9 mouse cellular contexts compared by ENCODE assay signal in the genomic region with DNA sequence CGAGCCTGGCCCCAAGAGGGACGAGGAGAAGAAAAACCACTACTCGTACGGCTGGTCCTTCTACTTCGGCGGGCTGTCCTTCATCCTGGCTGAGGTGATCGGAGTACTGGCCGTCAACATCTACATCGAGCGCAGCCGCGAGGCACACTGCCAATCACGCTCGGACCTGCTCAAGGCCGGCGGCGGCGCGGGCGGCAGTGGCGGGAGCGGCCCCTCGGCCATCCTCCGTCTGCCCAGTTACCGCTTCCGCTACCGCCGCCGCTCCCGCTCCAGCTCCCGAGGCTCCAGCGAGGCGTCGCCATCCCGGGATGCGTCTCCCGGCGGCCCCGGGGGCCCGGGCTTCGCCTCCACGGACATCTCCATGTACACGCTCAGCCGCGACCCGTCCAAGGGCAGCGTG. TPM values are rescaled to one million over a fixed set of nuclear protein-coding genes. Genes with fewer than 3 reads are reported as not detected.
A peak's percentile ranks its signal among the peaks of the same experiment; 100 is the strongest.
DNase-seq lines count a peak whose midpoint lies in the region; ATAC-seq and TF ChIP-seq lines count a peak whose summit lies in the region.
"Had no signal": no experiment of that assay in that cellular context is flagged by ENCODE, and none has a peak within 500 bp of the region (broad histone marks: within the 10 kb centered on the region; RNA-seq: fewer than 3 reads in every experiment).

No protein-coding gene starts in this region.

- ATAC-seq in forebrain, embryonic 11.5 days (replicated peaks; ENCODE audit: low FRiP score), result no peak
- ATAC-seq in hindbrain, postnatal 0 days, result peak; percentile 14; the same call in 1 of the 2 replicates
- 0 out of 2 replicates have a peak, but pooled peaks have one; percentile 12 for ATAC-seq in liver, postnatal 0 days
- ATAC-seq in neural tube, embryonic 15.5 days (ENCODE audit: low FRiP score), result 0 out of 2 replicates have a peak, but pooled peaks have one; percentile 16

- WGBS in forebrain, embryonic 11.5 days, result 1% methylated on average over 43 of the region's 47 CpGs
- under 1% methylated on average over 41 of the region's 47 CpGs for WGBS in hindbrain, postnatal 0 days
- WGBS in liver, postnatal 0 days (ENCODE audit: insufficient replicate concordance), result 4% methylated on average over 37 of the region's 47 CpGs
- WGBS in neural tube, embryonic 15.5 days, result under 1% methylated on average over 47 of the region's 47 CpGs

- peak overlapping the region; percentile 51 for H3K4me3 ChIP-seq in ES-Bruce4 (ENCODE audit: low read depth, low read length)
- H3K4me3 ChIP-seq in forebrain, embryonic 11.5 days (ENCODE audit: low read depth, low read length), result peak overlapping the region; percentile 55
- peak overlapping the region; percentile 51 for H3K4me3 ChIP-seq in hindbrain, postnatal 0 days (ENCODE audit: low read length)
- peak overlapping the region; percentile 38 for H3K4me3 ChIP-seq in liver, postnatal 0 days (ENCODE audit: low read depth, low read length)
- peak overlapping the region; percentile 60 for H3K4me3 ChIP-seq in neural tube, embryonic 15.5 days (replicated peaks)

- peak overlapping the region; percentile 92 for H3K9ac ChIP-seq in ES-Bruce4 (ENCODE audit: low read depth, poor library complexity, severe bottlenecking)
- peak overlapping the region; percentile 68 for H3K9ac ChIP-seq in forebrain, embryonic 11.5 days (ENCODE audit: low read length)
- H3K9ac ChIP-seq in hindbrain, postnatal 0 days (replicated peaks; ENCODE audit: low read length), result peak overlapping the region; percentile 61
- H3K9ac ChIP-seq in liver, postnatal 0 days (replicated peaks), result no peak overlapping the region
- H3K9ac ChIP-seq in neural tube, embryonic 15.5 days (replicated peaks), result peak overlapping the region; percentile 65

- no peaks in the 10 kb centered on the region for H3K9me3 ChIP-seq in ES-Bruce4 (replicated peaks; ENCODE audit: control insufficient read depth, insufficient read depth, low read length, poor library complexity, severe bottlenecking)
- H3K9me3 ChIP-seq in forebrain, embryonic 11.5 days (ENCODE audit: control insufficient read depth, low read length), result no peaks in the 10 kb centered on the region
- H3K9me3 ChIP-seq in hindbrain, postnatal 0 days (ENCODE audit: low read length), result no peaks in the 10 kb centered on the region
- no peaks in the 10 kb centered on the region for H3K9me3 ChIP-seq in liver, postnatal 0 days (ENCODE audit: low read length)
- no peaks in the 10 kb centered on the region for H3K9me3 ChIP-seq in neural tube, embryonic 15.5 days (replicated peaks)

- H3K27me3 ChIP-seq in ES-Bruce4 (ENCODE audit: control insufficient read depth, insufficient read depth, low read length, poor library complexity, severe bottlenecking), result no peaks in the 10 kb centered on the region
- peaks cover 33% of the 10 kb centered on the region for H3K27me3 ChIP-seq in forebrain, embryonic 11.5 days (ENCODE audit: control insufficient read depth, insufficient read depth, low read length)
- 0 out of 2 replicates have a peak, but pooled peaks cover 15% of the 10 kb centered on the region for H3K27me3 ChIP-seq in hindbrain, postnatal 0 days (ENCODE audit: insufficient read depth, low read length)
- H3K27me3 ChIP-seq in liver, postnatal 0 days (ENCODE audit: insufficient read depth, low read length), result peaks cover 76% of the 10 kb centered on the region
- H3K27me3 ChIP-seq in neural tube, embryonic 15.5 days (replicated peaks), result peaks cover 52% of the 10 kb centered on the region

- no peak for TF ChIP-seq EP300 in ES-Bruce4 (IDR thresholded peaks at IDR 0.05; ENCODE audit: insufficient read depth, low read depth, low read length)
- TF ChIP-seq EP300 in liver, postnatal 0 days (IDR thresholded peaks at IDR 0.05; ENCODE audit: low read depth), result no peak

- peak overlapping the region; percentile 99 for H3K4me2 ChIP-seq in forebrain, embryonic 11.5 days (ENCODE audit: low read depth, low read length, severe bottlenecking)
- peak overlapping the region; percentile 80 for H3K4me2 ChIP-seq in hindbrain, postnatal 0 days (ENCODE audit: low read depth, low read length)
- peak overlapping the region; percentile 79 for H3K4me2 ChIP-seq in liver, postnatal 0 days (ENCODE audit: low read depth, low read length)
- H3K4me2 ChIP-seq in neural tube, embryonic 15.5 days, result peak overlapping the region; percentile 97

- peak; percentile 69 for DNase-seq in adrenal gland, postnatal 25 days
- DNase-seq in forebrain, embryonic 11.5 days (ENCODE audit: low spot score), result peak; percentile 71
- peak; percentile 65 for DNase-seq in hindbrain, postnatal 0 days (ENCODE audit: low spot score)
- peak; percentile 43 for DNase-seq in liver, postnatal 0 days
- no peak for DNase-seq in spleen, postnatal 14 days (ENCODE audit: low spot score in 2 of 2)
- DNase-seq in thymus, adult 18-20 months, result no peak

- H3K27ac ChIP-seq in ES-Bruce4 (ENCODE audit: insufficient read depth, low read length), result no peak overlapping the region
- H3K27ac ChIP-seq in forebrain, embryonic 11.5 days (ENCODE audit: low read depth, low read length), result no peak overlapping the region
- H3K27ac ChIP-seq in hindbrain, postnatal 0 days, result peak overlapping the region; percentile 15; the same call in 1 of the 2 replicates
- H3K27ac ChIP-seq in liver, postnatal 0 days (ENCODE audit: low read depth), result no peak overlapping the region
- H3K27ac ChIP-seq in neural tube, embryonic 15.5 days (replicated peaks), result peak overlapping the region; percentile 41; the same call in 1 of the 2 replicates
- H3K27ac ChIP-seq: macrophage had no signal

- H3K36me3 ChIP-seq in ES-Bruce4 (ENCODE audit: control insufficient read depth, insufficient read depth, low read length, poor library complexity, severe bottlenecking), result no peaks in the 10 kb centered on the region
- H3K36me3 ChIP-seq in forebrain, embryonic 11.5 days (ENCODE audit: control insufficient read depth, insufficient read depth, low read length), result no peaks in the 10 kb centered on the region
- H3K36me3 ChIP-seq in hindbrain, postnatal 0 days (ENCODE audit: insufficient read depth, low read length), result no peaks in the 10 kb centered on the region
- no peaks in the 10 kb centered on the region for H3K36me3 ChIP-seq in liver, postnatal 0 days (replicated peaks; ENCODE audit: insufficient read depth, low read length)
- no peaks in the 10 kb centered on the region for H3K36me3 ChIP-seq in neural tube, embryonic 15.5 days

- TF ChIP-seq CTCF in ES-Bruce4 (IDR thresholded peaks at IDR 0.05; ENCODE audit: low read depth, low read length), result no peak
- TF ChIP-seq CTCF in hindbrain, postnatal 0 days (IDR thresholded peaks at IDR 0.05; ENCODE audit: low read depth), result no peak
- TF ChIP-seq CTCF in liver, postnatal 0 days (IDR thresholded peaks at IDR 0.05; ENCODE audit: low read depth), result no peak

- peaks cover 6% of the 10 kb centered on the region for H3K4me1 ChIP-seq in ES-Bruce4 (ENCODE audit: control insufficient read depth, insufficient read depth, low read length)
- peaks cover 2% of the 10 kb centered on the region for H3K4me1 ChIP-seq in forebrain, embryonic 11.5 days (replicated peaks; ENCODE audit: control insufficient read depth, insufficient read depth, low read length)
- H3K4me1 ChIP-seq in hindbrain, postnatal 0 days (ENCODE audit: insufficient read depth, low read length), result no peaks in the 10 kb centered on the region
- H3K4me1 ChIP-seq in liver, postnatal 0 days (ENCODE audit: insufficient read depth), result no peaks in the 10 kb centered on the region; the same call in 1 of the 2 replicates
- peaks cover 28% of the 10 kb centered on the region for H3K4me1 ChIP-seq in neural tube, embryonic 15.5 days

- TF ChIP-seq POLR2A in ES-Bruce4 (IDR thresholded peaks at IDR 0.05; ENCODE audit: insufficient read depth, low read length), result no peak

RNA-seq across cellular contexts. Expression of a gene that starts 9.1 kb away (rescaled TPM):
- polyA plus RNA-seq in ES-Bruce4 (2011; ENCODE audit: insufficient read depth, insufficient read length, low read depth, missing spikeins), result 16.6 and 17.6 TPM in 2 replicates
- not detected in 2 replicates for total RNA-seq in adrenal gland, postnatal 25 days (2021)
- 0.40 and 0.44 TPM in 2 replicates for polyA plus RNA-seq in forebrain, embryonic 11.5 days (2014; fragmentation: Nextera tagmentation; extraction: Ambion mirVana)
- not detected in 2 replicates for total RNA-seq in hindbrain, postnatal 0 days (2014; rRNA removed)
- polyA plus RNA-seq in hindbrain, postnatal 0 days (2015; fragmentation: Nextera tagmentation; extraction: Ambion mirVana), result 0.26 and 0.28 TPM in 2 replicates
- 0.30 TPM in 1 of 2 replicates, not detected in the other for polyA plus RNA-seq in liver, postnatal 0 days (2015; fragmentation: Nextera tagmentation; extraction: Ambion mirVana)
- 0.43 and 0.97 TPM in 2 replicates for polyA plus RNA-seq in neural tube, embryonic 15.5 days (2015; fragmentation: Nextera tagmentation; extraction: Ambion mirVana)
- polyA plus RNA-seq: macrophage had no signal

RNA-seq across cellular contexts. Expression of a gene that starts 24.4 kb away (rescaled TPM):
- polyA plus RNA-seq in ES-Bruce4 (2011; ENCODE audit: insufficient read depth, insufficient read length, low read depth, missing spikeins), result 5.2 and 7.6 TPM in 2 replicates
- 2.5 and 5.1 TPM in 2 replicates for total RNA-seq in adrenal gland, postnatal 25 days (2021)
- polyA plus RNA-seq in forebrain, embryonic 11.5 days (2014; fragmentation: Nextera tagmentation; extraction: Ambion mirVana), result 7.9 and 9.3 TPM in 2 replicates
- 36.5 and 49.0 TPM in 2 replicates for total RNA-seq in hindbrain, postnatal 0 days (2014; rRNA removed)
- 15.0 and 16.1 TPM in 2 replicates for polyA plus RNA-seq in hindbrain, postnatal 0 days (2015; fragmentation: Nextera tagmentation; extraction: Ambion mirVana)
- polyA plus RNA-seq in liver, postnatal 0 days (2015; fragmentation: Nextera tagmentation; extraction: Ambion mirVana), result not detected in 2 replicates
- 11.0 and 11.2 TPM in 2 replicates for polyA plus RNA-seq in neural tube, embryonic 15.5 days (2015; fragmentation: Nextera tagmentation; extraction: Ambion mirVana)
- polyA plus RNA-seq: macrophage had no signal

Comparison
In these comparisons a context has a peak if more than half of its experiments do, and no peak if none do; other contexts are left out.
1. H3K27ac ChIP-seq: peak in hindbrain, postnatal 0 days (single experiment) and neural tube, embryonic 15.5 days (single experiment); none in ES-Bruce4 (single experiment), forebrain, embryonic 11.5 days (single experiment) and liver, postnatal 0 days (single experiment).
2. DNase-seq: peak in adrenal gland, postnatal 25 days (single experiment), forebrain, embryonic 11.5 days (single experiment), hindbrain, postnatal 0 days (single experiment) and liver, postnatal 0 days (single experiment); none in spleen, postnatal 14 days (0 of 2) and thymus, adult 18-20 months (0 of 2).
3. Peak in every context shown above with its lines, with median percentiles within 50 percentile points of each other: H3K4me3 ChIP-seq and H3K4me2 ChIP-seq.